Mouse (Mus musculus): ENCODE measurements around the gene Smok3c.
"Not testable (repeated sequence)": the region's sequence is repeated elsewhere in the genome, so short reads cannot be mapped to it uniquely, and the experiment has no call there.

Gene Smok3c

DNA sequence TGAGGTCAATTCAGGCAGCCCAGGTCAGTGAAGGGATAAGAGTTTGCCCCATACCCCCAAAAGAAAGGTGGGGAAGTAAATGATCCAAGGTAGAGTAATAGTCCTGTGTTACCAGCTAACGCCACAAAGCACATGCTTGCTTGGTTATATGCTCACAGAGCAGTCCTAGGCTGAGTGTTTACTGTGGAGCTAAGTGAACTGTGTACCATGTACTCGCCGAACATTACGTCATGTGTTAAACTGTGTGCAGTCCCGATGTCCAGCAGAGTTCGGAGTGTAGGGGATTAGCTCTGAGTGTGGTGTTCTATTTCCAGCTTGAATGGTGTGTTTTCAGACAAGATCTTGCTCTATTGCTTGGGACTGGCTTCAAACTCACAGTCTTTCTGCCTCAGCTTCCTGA lies 41.5 kb downstream of the Smok3c start:
- no peak for DNase-seq (ENCODE audit: low read depth in 2 of 2, low spot score in 2 of 2)

DNA sequence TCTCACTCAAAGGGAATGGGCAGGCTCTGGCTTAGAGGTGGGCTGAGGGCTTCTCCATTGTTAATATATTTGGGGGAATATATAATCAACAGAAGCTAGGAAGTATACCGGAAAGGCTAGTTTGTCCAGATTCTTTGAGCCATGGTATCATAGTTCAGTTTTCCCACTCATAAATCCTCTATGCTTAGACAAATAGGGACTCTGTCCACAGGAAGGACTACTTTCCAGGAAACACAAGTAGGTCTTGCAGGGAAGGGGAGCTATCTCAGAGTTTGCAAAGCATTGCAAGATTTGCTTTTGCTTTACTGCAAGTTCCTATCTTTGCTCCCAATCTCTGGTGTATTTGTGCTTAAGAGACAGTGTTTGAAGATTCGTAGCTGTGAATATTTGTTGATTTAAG lies 52.0 kb downstream of the Smok3c start:
- DNase-seq (ENCODE audit: low read depth in 2 of 2, low spot score in 2 of 2): no peak

DNA sequence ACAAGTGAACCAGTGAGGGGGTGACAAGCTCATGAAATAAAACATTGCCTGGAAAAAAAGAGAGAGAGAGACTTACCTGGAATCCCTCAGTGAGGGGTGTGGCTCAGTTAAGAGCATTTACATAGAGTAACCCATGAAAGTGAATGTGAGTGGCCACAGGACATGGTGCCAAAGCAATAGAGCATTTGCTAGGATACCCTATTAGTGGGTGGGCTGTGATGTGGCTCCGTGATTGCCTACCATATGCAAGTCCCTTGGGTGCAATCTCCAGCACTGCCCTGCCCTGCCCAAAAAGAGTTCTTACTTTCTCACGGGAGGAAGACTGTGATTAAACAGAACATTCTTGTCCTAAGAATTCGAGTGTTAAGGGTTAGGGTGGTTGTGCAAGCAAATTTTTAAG lies 54.1 kb downstream of the Smok3c start:
- no peak for DNase-seq (ENCODE audit: low read depth in 2 of 2, low spot score in 2 of 2)

DNA sequence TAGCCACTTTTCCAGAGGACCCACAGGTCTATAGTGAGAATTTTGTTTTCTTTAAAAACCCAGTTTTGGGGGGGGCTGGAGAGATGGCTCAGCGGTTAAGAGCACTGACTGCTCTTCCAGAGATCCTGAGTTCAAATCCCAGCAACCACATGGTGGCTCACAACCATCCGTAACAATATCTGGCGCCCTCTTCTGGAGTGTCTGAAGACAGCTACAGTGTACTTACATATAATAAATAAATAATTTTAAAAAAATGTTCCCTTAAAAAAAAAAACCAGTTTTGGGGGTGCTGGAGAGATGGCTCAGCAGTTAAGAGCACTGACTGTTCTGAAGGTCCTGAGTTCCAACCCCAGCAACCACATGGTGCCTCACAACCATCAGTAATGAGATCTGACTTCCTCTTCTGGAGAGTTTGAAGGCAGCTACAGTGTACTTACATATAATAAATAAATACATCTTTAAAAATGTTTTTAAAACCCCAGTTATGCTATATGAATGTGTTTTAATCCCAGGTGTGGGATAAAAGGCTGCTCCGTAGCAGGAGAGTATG lies 56.9 kb downstream of the Smok3c start:
- DNase-seq (ENCODE audit: low read depth in 2 of 2, low spot score in 2 of 2): not testable (repeated sequence)
